Mouse (Mus musculus) frontal cortex, postnatal 25 days (tissue): Measurements from ENCODE around the gene Atp5g1.
"Not testable (repeated sequence)": the region's sequence is repeated elsewhere in the genome, so short reads cannot be mapped to it uniquely, and the experiment has no call there.

Source experiments
- DNase-seq, 2 experiments: peaks; one replicate each; pipeline ENCODE4 v3.0.0; 2022; ENCODE audit warnings: low spot score in 2 of 2

Gene Atp5g1

DNA sequence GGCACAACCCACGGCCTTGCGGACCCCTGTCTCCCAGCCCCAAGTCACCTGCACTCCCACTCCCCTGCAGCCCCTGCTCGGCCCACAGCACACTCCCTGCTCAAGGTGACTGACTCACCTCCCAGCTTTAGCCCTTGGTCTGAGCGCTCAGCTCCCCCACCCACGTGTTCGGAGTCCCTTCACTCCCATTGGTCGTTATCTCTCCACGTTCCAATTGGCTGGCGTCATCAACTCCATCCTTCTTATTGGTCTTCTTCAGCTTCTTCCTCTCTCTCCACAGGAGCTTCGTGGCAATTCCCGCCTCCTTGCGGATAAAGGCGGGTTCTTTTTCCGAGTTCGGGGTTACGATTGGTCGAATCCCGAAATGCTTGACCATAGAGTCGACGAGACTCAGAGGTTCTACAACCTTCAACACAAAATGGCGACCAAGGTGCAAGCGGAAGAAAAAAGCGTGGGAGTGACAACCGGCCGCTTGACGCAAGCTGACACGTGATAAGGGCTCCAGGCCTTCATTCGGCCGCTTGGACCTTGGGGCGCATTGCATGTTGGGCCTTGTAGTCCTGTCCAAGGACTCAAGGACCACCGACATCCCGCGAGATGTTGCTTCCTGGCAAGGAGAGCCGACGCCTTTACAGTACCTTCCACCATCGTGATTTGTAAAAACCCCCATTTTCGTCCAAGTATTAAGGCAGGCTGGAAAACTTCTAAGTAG is at the start of gene Atp5g1:
Gene Atp5g1, minus strand, starts transcription at position 162 of the 712 bp plus-strand sequence.
- peak; percentile 94 to 98 for DNase-seq

DNA sequence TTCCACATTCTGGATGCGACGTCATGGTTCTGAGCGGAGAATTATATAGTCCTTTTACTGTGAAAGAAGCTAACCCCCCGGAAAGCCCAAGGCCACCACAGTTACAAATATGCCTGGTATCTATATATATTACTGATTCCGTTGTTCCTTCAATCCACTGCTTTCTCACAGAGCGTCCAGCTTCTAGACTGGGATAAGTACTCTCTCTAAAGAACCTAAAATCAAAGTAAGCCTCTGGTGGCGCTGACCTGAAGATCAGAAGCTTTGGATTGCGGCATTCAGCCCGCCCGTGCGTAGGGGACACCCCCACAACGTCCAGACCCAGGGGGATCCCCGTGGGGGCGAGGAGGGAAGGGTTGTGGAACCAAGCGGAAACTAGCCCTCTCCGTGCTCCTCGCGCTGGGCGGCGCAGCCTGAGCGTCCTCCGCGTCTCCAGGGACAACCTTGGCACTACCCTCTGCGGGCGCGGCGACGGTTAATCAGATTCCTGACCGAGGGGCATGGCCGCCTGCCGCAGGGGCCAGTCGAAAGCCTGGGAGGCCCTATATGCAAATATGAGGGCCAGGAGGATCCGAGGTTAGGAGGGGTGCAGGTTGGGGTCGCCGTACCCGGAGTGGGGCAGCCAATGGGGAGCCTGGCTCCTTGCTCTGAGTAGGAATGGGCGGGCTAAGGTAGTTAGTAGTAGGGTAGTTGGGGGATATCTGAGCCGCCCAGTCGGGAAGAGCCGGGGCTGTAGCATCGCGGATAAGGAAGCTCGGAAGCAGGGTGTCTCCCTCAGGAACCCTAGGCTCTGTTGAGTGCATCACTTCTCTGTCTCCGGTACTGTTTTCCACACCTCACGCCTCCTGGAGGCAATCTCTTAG is 48.8 kb upstream of the Atp5g1 start:
- DNase-seq = no peak

DNA sequence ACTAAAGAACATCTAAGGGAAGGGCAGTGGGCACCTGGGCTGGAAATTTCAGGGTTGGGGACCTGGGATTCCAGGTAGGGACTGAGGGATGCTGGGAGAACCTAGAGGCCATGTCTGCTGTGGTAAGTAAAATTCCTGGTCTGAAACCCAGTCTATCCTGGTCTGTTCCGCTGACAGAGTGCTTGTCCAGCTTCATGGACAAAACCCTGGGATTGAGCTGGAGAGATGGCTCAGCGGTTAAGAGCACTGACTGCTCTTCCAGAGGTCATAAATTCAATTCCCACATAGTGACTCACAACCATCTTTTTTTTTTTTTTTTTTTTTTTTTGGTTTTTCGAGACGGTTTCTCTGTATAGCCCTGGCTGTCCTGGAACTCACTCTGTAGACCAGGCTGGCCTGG is 47.3 kb upstream of the Atp5g1 start:
- DNase-seq = not testable (repeated sequence)

DNA sequence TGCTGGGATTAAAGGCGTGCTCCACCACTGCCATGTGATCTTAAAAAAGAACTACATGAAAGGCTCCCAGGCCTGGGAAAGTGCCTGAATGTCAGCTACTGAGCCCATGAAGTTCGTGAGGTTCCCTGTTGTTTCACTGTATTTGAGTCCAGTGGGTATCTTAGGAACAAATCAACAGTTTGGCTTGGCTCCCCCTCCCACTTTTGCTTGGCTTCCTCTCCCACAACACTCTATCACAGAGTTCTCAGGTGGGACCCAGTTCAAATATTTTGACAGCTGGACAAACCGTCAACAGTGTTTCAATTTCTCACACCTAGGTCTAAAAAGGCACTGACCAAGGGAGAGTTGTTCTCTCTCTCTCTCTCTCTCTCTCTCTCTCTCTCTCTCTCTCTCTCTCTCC is 43.9 kb upstream of the Atp5g1 start:
- no peak for DNase-seq

DNA sequence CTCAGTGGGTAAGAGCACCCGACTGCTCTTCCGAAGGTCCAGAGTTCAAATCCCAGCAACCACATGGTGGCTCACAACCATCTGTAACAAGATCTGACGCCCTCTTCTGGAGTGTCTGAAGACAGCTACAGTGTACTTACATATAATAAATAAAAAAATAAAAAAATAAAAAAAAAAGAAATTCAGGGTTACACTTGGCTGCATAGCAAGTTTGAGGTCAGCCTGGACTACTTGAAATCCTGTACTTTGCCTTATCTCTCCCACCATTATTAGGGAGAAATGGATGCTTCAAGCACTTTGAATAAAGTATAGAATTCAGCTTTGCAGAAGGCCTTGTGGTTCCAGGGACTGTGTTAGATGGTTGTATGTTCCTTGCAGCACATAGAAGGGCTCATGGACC is 41.5 kb upstream of the Atp5g1 start:
- not testable (repeated sequence) for DNase-seq

DNA sequence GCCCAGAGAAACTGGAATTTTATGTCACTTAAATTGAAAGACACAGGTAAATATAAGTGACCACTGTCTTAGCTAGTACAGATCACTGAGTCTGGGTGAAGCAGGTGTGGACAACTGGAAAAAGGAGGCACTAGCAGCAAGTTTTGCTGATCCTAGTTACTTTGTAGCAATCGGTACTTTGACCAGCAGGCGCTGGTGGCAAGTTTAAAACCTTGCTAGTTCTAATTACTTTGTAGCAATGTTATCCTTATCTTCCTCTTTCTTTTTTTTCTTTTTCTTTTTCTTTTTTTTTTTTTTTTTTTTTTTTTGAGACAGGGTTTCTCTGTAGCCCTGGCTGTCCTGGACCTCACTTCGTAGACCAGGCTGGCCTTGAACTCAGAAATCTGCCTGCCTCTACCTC is 40.6 kb upstream of the Atp5g1 start:
- DNase-seq = no peak

DNA sequence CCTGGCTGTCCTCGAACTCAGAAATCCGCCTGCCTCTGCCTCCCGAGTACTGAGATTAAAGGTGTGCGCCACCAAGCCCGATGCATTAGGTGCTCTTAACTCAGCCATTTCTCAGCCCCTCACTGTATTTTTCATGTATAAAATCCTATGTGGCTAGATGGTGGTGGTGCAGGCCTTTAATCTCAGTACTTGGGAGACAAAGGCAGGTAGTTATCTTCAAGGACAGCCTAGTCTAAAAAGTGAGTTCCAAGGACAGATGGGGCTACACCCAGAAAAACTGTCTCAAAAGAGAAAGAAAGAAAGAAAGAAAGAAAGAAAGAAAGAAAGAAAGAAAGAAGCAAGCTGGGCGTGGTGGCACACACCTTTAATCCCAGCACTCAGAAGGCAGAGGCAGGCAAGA is 39.9 kb upstream of the Atp5g1 start:
- DNase-seq = no peak

DNA sequence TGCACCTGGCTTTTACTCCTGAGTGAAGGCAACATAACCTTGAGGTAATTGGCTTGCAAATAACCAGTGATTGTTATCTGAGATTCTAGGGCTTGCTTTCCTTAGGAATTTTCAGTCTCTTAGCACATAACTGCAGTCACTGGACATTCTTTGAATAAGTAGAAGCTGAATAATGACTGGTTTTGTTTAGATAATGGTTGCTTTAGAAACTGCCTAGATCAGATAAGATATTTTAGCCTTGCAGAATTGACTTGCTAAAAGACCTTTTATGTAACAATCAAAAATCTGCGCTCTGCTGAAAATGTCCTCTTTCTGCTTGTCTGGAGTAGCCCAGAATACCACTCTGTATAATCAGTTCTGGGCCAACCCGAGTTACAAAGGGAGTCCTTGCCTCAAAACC is 38.6 kb upstream of the Atp5g1 start:
- DNase-seq = no peak

DNA sequence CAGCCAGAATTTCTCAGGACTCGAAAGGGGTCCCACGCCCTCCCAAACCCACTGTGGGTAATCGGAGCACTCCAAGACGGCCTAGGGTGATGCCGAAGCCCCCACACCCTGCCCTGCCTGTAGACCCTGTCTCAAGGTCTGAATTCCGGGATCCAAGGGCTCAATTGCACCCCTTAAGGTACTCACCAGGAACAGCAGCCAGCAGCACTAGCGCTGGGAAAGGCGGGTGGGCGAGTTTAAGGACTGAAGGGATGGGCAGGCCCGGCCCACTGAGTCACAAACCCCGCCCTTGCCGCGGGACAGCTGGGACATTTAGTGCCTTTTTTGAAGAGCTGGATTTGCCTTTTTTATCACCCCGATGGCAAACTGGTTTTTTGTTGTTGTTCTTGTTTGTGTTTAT is 36.3 kb upstream of the Atp5g1 start, which contains the start of gene Calcoco2:
Gene Calcoco2, minus strand, starts transcription at position 214 of the 400 bp plus-strand sequence.
- DNase-seq = no peak

DNA sequence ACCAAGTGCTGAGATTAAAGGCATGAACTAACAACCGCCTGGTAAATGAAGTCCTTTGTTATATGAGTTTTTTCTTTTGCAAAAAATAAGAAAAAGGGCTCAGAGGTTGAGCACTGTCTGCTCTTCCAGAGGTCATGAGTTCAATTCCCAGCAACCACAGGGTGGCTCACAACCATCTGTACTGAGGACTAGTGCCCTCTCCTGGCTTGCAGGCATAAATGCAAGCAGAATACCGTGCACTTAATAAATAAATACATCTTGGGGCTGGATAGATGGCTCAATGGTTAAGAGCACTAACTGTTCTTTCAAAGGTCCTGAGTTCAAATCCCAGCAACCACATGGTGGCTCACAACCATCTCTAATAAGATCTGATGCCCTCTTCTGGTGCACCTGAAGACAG is 35.5 kb upstream of the Atp5g1 start:
- not testable (repeated sequence) for DNase-seq

DNA sequence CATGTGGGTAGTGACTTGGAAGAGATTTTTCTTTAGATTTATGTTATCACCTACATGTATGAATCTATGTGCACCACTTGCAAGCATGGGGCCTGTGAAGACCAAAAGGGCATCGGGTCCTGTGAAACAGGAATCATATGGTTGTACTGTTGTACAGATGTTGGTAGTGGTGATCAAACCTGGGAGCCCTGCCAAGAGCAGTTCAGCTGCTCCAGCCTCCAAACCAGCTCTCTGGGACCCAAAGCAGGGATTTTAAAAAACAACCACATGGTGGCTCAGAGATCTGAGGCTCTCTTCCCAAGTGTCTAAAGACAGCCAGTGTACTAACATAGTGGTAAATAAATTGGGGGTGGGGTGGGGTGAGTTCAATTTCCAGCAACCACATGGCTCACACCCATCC is 32.9 kb upstream of the Atp5g1 start:
- DNase-seq = no peak

DNA sequence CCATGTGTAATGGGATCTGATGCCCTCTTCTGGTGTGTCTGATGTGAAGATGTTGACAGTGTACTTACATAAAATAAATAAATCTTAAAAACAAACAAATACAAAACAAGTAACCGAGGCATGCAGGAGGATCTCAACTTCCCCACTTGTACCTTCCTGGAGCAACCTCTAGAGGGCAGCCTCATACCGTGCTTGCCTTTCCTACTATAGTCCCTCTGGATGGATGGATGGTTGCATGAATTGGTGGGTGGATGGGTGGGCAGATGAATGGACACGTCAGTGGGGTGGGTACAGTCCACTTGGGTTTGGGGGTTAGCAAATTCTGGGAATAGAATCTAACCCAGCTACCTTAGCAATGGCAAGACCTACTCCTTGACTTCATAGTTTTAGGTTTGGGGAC is 17.9 kb upstream of the Atp5g1 start:
- peak in 1 of 2 experiments; percentile 16 for DNase-seq

DNA sequence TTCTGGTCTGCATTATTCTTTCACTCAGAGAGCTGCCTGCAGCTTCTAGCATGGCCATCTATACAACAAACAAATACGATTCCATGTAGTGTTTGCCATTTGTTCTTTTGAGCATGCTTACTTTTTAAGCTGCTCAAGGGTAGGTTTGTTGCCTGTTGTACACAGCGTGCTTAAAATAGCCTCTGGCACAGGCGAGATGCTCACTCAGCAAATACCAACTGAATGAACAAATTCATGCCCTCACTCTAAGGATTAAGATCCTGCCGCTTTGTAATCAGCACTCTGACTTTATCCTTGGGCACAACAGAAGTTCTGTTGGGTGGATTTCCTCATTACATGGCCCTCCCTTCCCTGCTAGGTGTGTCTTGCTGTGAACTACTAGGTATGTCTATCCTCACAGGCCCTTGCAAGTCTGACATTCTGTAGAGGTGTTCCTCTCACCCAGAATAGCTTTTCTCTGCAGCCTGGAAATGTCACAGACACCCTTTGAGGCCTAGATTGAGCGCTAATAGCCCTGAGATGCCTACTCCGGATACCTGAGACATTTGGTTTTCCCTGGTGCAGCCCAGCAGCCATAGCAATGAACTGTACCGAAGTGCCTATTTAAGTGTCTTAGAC is 17.3 kb upstream of the Atp5g1 start:
- no peak for DNase-seq

DNA sequence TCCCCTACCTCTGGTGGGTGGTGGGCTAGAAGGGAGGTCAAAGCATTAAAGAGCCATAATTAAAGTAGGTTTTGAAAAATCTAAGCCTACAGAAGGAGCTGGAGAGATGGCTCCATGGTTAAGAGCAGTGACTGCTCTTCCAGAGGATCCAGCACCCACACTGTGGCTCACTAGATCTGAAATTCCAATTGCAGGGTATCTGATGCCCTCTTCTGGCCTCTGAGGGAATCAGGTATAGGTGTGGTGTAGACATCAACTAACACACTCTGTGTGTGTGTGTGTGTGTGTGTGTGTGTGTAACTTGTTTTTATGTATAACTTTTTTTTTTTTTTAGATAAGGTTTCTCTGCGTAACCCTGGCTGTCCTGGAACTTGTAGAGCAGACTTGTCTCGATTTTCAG is 15.6 kb upstream of the Atp5g1 start:
- no peak for DNase-seq

DNA sequence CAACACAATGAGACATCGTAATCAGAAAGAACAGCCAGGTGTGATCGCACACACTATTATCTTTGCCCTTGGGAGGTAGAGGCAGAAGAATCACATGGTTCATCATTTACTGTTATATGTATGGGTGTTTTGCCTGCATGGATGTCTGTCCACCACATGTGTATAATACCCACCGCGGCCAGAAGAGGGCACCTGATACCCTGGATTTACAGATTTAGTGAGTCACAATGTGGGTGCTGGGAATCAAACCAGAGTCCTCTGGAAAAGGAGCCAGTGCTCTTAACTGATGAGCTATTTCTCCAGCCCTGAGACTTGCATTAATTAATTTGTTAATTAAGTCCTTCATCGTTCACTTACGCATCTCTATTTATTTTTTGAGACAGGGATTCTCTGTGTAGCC is 12.5 kb upstream of the Atp5g1 start:
- no peak for DNase-seq

DNA sequence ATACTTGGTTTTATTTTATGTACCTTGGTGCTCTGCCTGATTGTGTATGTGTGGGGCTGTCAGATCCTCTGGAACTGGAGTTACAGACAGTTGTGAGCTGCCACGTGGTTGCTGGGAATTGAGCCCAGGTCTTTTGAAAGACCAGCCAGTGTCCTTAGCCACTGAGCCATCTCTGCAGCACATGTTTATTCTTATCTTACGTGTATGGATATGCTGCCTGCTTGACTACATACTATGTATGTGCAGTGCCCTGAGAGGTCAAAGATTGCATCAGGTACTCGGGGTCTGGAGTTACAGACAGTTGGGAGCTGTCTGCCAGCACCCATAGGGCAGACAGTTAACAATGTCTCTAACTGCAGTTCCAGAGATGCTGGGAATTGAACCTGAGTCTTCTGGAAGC is 7.2 kb upstream of the Atp5g1 start:
- no peak for DNase-seq

DNA sequence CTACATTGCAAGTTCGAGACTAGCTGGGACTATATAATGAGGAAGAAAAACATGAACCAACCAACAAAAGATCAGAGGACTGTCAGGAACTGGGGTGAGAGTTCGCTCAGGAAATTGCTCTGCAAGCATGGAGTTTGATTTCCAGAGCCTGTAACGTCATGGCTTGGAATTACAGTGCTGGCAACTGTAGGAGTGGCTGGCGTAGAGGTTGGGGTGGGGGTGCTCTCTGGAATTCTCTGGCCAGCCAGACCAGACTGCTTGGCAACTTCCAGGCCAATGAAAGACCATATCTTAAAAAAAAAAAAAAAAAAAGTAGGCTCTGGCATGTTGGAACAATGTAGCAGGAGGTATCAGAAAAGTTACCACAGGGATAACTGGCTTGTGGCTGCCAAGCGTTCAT is 5.3 kb upstream of the Atp5g1 start:
- no peak for DNase-seq

DNA sequence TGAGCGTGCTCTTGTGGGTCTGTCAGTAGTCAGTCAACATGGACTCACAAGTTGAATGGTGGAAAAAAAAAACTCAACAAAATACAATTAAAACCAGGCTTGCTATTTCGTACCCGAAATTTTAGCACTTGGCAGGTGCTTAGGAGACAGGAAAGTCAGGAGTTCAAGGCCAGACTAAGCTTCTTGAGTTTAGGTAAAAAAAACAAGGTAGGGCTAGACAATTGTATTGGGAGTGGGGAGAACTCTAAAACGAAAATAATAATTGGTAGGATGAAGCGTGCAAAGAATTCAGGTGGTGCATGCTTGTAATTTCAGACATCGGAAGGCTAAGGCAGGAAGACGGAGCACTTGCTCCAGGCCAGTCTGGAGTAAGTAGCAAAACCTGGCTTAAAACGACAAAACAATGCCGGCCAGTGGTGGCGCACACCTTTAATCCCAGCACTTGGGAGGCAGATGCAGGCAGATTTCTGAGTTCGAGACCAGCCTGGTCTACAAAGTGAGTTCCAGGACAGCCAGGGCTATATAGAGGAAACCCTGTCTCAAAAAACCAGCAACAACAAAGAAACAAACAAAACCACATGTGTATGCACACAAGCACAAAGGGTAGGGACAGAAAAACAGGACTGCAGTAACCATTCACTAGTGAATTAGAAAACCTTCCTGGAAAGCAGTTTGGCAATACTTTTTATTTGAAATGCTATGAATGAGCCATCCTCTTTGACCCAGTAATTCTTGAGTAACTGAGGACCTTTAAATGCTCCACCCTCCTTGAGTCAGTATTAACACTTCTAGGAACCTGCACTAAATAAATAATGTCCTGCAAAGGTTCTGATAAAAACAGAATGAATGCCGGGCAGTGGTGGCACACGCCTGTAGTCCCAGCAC is 993 bp upstream of the Atp5g1 start:
- no peak for DNase-seq

DNA sequence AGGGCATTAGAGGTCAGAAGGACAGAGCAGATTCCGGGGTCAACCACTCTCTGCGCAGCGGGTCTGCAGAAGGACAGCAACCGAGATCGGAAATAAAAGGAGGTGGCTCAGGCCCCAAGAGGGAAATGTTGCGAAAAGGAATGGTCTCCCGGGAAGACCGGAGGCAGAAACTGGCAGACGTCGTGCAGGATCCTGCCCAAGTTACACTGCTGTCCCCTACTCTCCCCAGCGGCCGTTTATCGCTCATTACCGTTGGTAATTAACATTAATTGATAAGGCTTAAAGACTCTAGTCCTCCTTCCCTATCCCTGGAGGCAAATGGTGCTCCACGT is 327 bp downstream of the Atp5g1 start:
- no peak for DNase-seq

DNA sequence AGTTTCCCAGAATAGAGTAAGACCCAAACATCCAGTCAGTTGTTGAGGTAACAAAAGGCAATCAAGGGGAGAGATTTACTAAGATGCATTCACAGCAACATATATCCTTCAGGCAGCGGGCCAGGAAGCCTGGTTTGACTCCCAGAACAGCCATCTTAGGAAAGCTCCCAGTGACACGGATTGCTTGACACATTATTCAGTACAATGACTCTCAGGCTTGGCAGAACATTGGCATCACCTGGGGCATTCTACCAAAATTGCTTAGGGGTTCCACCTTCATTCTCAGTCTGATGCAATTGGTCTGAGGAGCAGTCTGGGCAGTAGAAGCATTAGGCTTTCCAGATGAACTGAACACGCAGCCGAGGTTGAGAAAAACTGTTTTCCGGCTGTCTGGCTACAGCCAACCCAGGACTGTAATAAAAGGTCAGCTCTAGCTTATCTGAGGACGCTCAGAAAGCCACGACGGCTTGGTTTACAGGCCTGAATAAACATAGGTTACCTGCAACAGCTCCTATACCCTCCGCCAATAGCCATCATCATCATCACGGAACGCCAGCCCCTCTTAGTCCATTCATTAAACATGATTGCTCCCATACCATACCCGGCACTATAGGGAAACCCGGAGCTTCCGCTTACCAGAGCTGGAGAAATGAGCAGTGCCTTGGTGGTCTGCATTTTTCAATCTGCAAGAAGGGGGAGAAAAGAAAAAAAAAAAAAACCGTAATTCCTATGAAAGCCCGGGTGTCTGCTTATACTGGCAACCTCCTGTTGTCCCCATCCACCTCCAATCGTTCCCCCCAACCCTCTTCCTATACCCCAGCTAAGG is 906 bp downstream of the Atp5g1 start:
- peak in 1 of 2 experiments; percentile 5 for DNase-seq
